Mouse (Mus musculus): Measurements from ENCODE around the gene Eif2s1. TPM values are rescaled to one million over a fixed set of nuclear protein-coding genes. Genes with fewer than 3 reads are reported as not detected.

The Eif2s1 gene
- 52.3 to 81.5 TPM (median 57.7 TPM) in 4 replicates for total RNA-seq (2023; ENCODE audit: inconsistent age)

DNA sequence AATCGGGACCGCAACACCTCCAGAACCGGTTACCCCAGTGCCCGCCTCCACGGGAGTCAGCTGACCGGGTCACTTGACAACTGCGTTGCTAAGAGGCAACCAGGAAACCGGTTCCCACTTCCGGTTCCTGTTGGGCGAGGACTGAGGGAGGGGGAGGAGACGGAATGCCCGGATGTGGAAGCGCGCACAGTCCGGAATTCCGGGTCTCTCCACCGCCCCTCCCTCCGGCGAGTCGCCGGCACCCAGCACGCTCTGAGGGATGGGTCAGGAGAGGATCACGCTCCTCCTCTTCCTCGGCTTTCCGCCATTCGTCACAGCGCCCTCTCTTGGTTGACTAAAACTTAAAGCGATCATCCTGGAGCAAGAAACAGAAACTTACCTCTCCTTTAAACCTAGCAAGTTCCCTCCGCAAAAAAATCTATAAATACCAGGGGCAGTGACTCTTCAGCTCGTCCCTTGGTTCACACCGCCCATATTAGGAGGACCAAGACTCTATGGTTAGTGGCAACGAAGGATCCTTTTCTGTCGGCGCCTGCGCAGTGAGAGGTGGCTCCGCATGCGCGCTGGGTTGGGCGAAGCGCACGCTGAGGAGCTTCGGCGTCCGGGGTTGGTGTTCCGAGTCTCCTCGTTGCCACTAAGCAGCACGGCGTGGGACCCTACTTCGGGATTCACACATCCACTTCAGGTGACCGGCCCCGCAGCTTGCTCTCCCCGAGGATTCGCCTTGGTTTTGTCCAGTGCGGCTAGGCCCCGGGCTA, at the start of gene Eif2s1, which contains the start of gene Atp6v1d:
Gene Eif2s1 (plus strand): TSS at position 324 of the 758 bp plus-strand sequence.
Gene Atp6v1d (minus strand): TSS at position 143 of the 758 bp plus-strand sequence.

GRCm38 (mm10) chr12:78906707-78907162, 45.1 kb downstream of the Eif2s1 start, which contains the start of gene Plek2:
Gene Plek2, minus strand, starts transcription at chr12:78906964.

Other genes starting within 250 kb of the Eif2s1 start
- 1.1 to 1.8 TPM in 2 of 4 replicates, not detected in the others for gene Fam71d, start 170.3 kb upstream of the Eif2s1 start, total RNA-seq (2023; ENCODE audit: inconsistent age)
- 12.4 to 16.8 TPM (median 14.6 TPM) in 4 replicates for gene Mpp5, start 112.9 kb upstream of the Eif2s1 start, total RNA-seq (2023; ENCODE audit: inconsistent age)
- 95.1 to 103 TPM (median 102 TPM) in 4 replicates for gene Atp6v1d, start 181 bp upstream of the Eif2s1 start, total RNA-seq (2023; ENCODE audit: inconsistent age)
- gene Plek2, start 45.1 kb downstream of the Eif2s1 start, total RNA-seq (2023; ENCODE audit: inconsistent age), result not detected in 4 replicates
- 44.7 to 50.8 TPM (median 46.7 TPM) in 4 replicates for gene Tmem229b, start 145.8 kb downstream of the Eif2s1 start, total RNA-seq (2023; ENCODE audit: inconsistent age)
- gene Plekhh1, start 167.3 kb downstream of the Eif2s1 start, total RNA-seq (2023; ENCODE audit: inconsistent age), result 0.51 to 0.81 TPM (median 0.59 TPM) in 4 replicates
- gene Pigh, start 227.8 kb downstream of the Eif2s1 start, total RNA-seq (2023; ENCODE audit: inconsistent age), result 4.8 to 6.4 TPM (median 5.4 TPM) in 4 replicates

Data from B cell, adult (primary cell).